Mouse (Mus musculus): ENCODE measurements around the gene Nbea.

Nbea gene

DNA sequence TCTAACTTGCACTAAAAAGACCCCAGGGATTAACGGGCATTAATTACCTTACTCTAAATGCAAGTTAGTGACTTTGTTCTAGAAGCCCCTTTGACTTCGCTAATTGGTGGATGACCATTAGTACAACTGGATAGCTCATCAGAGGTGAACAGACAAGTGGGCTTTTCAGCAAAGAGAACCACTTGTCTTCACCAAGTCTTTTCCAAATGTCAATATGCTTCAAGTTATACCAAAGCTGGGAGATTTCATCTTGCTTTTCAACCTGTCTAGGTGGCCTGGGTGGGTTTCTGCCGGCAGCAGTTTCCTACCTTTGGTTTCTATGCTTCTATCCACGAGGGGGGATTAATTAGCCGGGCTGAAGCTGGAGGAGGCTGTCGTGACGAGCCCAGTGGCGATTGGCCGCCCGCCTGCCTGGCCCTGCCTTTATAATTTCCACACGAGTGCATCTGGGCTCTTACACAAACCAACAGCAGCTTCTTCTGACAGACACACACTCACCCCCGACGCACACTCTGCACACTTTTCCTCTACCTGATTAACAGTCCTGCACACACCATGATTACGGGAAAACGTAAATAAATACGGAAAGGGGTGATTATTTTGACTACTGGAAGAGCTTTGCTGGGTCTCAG is 401.3 kb downstream of the Nbea start, which contains the start of gene Mab21l1:
Gene Mab21l1 (plus strand): TSS at position 455 of the 632 bp plus-strand sequence.
- no peak for DNase-seq

DNA sequence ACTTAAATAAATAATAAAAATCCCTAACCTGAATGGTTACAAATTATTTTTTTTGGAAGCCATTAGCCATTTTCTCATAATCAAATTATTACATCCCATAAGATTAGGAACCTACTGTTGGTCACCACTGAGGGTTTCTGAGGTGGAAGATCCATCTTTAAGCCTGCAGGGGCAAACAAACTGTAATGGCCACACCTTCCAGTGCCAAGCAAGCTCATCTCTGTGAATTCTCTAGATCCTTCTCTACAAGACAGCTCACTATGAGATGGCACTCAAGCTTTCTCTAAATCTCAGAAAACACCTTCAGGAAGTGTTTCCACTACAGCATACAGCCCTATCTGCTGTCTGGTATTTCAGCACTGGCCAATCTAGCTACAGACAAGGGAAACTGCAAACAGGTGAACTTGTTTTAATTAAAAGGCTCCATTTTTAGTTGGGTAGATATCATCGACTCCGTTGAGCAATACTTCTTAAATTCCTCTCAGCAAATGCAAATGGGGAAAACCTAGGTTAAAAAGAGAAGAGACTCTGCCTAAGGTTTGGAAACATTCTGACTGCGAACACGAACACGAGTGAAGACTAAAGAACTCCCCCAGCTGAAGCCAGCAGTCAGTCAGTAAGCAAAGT is 402.0 kb downstream of the Nbea start:
- no peak for DNase-seq

DNA sequence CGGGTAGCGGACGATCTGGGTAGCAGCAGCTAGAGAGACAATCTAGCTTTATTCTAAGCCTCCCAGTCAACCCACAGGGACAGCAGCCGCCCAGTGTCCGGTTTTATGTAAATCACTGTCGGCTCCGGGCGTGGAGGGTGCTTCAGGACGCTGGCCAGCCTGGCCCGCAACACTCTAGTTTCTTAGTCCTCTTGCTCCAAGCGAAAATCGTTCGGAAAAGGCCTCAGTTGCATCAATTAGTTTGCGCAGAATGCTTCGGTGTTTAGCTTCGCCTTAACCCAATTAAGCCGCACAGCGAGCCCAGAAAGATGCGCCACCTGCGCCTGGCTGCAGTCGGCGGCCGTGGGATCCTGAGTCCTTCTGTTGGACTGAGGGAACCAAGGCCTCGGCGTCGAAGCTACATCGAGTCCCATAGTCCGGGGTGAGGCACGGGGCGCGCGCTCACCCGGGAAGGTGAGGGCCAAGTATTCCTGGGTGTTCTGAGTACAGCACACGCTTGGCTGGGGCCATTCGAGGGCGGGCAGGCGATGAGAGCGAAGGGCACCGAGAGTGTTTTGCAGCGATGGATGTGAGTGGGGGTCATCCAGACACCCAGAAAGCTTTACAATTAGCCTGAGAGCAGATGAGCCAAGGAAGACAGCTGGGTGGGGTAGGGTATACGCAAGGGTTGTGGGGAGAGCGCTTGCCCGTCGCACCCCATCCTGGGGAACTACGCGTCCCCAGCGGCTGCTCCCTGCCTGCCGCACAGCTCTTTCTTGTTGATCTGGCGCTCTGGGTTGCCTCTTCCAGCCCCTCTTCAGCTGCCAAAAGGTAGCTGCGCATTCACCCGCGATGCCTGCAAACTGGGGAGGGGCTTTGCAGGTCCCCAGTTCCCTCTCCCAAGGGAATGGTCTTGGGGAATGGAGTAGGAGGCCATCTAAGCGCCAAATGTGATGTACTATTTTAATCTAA is 403.1 kb downstream of the Nbea start:
- no peak for DNase-seq

DNA sequence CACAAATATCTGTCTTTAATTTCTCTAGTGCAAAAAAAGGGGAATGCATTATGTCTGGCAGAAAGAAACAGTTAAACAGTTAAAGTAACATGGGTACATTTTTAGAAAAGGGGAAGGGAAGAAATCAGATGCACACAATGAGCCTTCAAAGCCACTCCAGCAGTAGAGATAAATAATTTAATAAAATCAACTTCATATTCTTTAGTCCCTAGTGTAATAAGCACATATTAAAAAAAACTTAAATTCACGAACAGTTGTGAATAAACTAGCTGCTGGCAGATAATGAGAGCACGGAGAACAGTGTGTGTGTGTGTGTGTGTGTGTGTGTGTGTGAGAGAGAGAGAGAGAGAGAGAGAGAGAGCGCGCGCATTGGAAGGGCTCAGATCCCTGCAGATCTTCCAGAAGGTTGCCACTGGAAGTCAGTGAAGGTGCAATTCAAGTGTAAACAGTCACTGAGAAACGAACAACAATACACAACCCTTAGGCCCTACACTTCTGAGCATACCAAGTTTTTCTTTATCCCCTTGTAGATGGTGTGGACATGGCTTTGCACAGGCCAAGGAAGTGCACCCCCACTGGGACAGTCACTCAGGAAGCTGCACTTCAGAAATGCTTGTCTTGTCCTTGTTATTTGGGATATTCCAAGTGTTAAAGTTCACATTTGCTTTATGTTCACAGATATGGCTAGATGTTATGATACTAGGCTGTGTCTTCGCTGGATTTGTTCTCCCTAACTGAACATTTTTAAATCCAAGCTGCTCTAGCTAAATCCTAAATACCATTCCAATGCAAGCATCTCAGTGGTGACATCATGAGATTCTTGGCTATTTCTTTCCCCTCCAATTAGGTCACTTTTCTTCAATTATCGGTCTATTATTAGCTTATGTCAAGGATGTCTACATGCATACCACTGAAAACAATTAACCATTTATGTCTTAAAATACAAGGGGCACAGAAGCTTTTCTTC is 404.5 kb downstream of the Nbea start:
- DNase-seq: no peak

DNA sequence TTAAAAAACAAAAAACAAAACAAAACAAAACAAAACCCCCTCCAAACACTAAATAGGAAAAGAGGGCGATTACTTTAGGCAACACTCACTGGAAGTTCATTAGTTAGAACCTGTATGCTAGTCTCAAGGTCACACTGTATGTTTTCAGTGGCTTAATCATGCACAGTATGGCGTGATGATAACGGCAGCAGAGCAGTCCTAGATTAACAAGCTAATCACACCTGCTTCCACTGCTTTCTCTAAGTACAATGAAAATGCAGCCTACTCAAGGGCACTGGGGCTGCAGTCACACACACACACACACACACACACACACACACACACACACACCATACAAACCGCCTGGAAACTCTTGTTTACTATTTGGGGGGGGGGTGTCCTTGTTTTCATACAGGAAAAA is 406.0 kb downstream of the Nbea start:
- DNase-seq: no peak

DNA sequence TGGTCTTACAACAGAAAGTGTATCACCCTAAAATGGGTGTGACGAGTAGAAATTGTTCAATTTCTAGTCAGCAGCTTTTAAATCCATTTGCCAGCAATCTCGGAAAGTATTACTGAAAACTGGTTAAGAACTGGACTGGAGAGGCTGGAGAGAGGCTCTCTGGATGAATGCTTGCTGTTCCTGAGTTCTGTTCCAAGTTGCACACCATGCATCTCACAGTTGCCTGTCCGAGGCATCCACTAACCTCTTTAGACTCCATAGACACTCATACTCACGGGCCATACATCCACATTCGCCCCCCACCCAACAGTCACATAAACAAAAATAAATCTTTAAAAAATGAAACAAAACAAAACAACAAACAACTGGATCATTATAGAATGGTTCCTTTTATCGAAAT is 407.7 kb downstream of the Nbea start:
- no peak for DNase-seq

DNA sequence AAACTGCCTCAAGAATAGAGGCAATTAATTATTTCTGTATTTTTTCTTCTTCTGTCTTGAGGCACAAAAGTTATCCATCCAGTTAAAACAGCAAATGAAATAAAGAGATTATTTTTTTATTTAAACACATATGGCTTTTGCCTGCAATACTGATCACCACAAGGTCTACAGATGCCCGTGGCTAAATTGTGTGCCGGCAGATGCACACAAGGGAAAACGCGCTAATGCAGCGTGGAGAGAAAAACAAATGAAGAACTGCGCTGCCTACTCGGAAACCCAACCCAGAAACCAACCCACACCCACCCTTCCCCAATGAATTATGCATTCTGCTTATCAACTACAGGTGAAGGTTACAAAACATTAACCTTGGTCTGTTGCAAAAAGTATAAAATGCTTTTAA is 408.3 kb downstream of the Nbea start:
- DNase-seq: no peak

DNA sequence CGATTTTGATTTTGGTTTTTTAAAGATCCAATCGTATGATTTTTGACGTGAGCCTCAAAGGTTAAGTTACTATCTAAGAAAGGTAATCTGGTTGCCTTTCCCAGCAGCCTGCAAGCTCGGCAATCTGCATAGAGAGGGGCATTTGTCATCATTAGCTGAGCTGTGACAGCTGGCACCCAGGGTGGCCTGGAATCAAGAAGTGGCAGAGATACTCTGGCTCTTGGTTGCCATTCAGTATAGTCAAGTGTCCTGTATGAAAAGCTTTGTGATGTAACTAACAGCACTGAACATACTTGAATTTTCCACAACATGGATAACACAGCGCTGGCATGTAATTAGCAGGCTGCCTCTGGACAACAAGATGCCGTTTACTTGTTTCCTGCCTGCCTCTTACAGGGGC is 409.3 kb downstream of the Nbea start:
- no peak for DNase-seq

DNA sequence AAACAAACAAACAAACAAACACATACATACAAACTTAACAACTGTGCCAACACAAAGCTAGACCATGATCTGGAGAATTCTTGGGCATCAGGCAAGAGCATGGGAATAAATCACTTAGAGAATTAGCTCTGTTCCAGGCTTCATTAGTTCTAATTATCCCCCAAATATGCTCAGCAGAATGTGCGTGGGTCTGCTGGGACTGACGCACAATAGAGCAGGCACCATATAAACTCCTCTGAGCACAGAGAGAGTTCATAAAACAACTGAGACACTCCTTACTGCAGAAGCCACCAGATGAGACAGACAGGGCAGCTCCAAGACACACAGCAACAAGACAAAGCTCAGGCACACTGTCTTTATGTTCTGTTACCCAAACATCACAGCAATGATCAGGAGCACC is 414.2 kb downstream of the Nbea start:
- no peak for DNase-seq

DNA sequence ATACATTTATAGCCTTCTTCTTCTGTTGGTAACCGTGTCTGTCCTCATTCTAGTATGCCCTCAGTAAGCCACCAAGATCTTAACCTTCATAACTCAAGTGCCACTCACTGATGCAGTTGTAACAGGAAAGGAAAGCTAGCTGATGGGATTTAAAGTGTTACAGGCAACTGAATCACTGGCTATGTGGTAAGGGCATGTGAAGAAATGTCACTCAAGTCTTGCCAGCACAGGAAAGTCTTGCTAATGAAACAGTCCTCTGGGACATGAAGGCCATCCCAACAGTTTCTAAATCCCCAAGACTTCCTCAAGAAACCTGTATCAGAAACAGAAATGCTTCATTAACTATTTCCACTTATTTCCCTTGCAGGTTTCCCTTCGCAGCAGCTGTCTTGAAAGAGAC is 414.8 kb downstream of the Nbea start:
- no peak for DNase-seq

DNA sequence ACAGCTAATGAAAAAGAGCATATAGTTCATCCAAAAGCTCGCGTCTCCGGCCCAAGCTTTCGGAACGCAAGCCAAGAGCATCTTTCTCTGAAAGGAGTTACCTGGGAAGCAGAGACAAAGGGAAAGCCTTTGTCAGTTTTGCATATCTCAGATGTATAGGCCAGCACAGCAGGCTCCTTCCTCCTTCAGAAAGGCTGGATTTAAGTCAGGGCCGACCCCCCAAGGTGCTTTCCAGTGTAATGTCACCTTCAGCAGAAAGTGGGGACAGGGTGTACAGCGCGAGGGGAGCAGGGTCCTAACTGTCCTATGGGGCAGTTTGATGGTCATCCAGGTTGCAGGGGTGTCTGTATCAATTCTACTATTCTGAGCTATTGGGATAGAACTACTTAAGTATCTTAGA is 419.9 kb downstream of the Nbea start:
- no peak for DNase-seq

DNA sequence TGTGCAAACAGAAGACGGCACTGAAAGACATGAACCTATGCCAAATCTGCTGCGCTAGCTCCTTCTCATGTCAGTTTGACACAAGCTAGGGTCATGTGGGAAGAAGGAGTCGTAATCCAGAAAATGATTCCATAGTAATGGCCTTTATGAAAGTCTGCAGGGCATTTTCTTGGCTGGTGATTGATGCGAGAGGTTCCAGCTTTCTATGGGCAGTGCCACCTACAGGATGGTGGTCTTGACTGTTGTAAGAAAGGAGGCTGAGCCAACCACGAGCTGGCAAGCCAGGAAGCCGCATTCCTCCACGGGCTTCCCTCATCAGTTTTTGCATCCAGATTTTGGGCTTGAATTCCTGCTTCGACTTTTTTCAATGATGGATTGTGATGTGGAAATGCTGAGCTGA is 425.2 kb downstream of the Nbea start:
- peak; percentile 13 for DNase-seq

DNA sequence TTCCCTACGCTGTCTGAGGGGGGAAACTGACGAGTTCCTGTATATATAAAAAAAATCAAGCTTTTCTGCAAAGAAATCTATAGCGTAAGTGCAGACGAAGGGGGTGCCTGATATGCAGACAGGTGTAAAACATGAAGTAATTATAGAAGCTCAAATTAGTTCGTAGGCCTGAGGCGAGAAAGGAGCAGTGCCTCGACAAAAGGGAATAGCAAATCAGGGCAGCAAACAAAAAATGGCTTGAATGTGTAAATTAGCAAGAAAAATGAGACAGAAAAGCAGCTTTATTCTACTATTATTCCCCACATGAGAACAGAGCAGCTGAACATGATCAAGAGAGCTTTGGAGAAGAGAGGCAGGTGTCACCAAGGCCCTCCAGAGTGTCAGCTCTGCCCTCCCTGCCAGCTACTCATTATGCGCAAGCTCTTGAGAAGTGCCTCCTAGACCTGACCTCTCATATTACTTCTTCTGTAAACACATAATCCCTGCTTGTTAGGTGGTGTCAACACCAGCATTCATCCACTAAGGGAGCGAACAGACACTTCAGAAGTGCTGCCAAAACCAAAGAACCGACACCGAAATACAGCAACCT is 426.8 kb downstream of the Nbea start:
- DNase-seq: no peak

DNA sequence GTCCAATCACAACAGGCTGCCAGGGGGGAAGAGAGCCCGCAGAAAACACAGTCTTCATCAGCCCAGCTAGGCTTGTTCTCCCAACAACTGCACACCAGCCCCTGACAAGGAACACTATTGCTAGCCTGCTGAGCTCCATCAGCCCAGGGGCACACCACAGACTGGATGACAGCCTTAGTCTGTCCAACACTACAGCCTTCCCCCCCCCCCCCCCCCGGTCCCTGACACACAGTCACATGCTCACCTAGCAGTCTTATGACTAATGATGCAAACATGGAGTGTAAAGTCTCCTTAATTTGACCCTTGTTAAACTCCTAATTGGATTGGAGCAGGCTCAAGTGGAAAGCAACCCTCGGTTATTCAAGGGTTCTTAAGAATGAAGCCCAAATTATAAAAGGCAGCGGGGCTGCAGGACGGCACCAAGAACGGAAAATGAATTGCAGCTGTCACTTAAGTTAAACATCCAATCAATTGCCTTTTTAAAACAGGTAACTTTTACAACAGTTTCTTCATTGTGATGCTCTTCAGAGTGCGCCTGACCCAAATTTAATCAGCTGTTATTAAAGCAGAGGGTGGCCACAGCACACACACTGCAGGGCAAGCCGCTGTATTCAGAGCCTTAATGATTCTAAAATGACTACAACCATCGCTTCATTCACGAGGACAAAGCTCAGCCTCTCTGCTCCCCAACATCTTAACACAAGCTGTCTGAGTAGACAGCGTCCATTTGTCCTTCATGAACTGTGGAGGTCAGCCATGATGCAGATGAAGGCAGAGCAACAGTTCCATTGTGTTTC is 427.5 kb downstream of the Nbea start:
- DNase-seq: no peak

DNA sequence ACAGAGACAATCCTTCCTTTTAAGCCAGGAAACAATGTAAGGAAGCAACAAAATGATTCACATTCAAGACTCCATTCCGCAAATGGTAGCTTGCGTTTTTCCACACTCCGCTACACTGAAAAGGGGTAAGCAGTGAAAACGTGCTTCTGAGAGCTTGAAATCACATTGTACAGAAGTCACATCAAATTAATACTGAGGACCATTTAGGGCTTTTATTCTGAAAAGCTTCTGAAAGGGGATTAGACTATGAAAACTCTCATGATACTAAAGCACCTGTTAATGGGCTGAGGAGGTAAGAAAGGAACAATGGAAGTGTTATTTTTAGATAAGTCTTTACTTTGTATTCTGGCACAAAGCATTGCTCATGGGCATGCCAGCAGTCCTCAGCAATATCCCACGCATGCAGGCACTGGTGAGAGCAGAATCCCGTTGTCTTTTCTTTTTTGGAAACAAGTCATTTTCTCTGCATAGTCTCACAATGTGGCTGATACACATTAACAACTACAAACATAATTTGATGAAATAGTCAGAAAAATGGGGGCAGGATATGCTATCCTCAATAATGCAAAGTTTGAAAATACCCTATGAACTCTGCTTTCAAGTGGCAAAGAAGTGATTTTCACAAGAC is 428.4 kb downstream of the Nbea start:
- DNase-seq: no peak

DNA sequence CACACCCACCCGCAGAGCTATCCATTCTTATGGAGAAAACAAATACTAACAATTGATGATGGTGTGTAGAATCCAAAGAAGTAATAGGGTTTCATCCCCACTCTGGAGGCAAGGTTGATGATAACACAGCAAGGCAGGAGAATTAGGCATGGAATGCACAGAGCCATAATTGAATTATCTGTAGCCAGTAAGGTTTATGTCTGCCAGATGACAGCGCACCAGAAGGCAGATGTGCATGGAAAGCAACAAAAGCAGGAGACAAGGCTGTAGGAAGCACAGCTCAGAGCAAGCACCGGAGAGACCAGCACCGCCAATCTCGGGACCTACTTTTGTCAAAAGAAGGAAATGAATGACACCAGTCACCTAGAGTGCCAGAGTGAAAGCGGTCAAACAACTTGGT is 429.6 kb downstream of the Nbea start:
- DNase-seq: no peak

DNA sequence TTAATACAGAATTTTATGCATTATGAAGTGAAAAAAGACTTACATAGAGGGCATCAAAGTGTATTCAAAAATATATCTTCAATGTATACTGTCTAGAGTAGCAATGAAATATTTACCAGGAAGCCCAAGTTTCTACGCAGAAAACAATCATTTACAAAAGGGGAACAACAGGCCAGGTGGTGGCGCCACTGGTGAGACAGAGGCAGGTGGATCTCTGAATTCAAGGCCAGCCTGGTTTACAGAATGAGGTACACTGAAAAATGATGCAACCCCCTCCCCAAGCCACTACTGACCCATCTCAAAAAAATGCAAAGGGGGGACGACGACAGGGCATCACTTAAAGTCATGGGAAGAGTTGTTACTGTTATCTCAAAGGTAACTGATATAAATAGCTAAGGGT is 430.9 kb downstream of the Nbea start:
- no peak for DNase-seq

DNA sequence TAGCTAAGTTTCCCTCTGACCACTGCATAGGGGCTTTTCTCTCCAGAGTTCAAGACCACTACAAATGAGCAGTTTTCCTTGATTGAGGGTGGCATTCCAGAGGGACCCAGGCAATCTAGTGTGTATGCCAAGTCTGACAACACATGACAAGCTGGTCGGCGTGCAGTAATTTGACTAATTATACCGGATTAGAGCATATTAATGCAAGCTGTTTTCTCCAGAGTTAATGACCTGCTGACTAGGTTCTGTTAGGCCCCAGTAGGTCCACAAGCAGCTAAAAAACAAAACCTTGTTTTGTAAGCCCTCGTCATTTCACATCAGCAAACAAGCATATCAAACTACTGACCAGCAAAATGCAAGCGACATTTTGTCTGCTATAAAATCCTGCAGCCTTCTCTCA is 432.1 kb downstream of the Nbea start:
- DNase-seq: no peak

DNA sequence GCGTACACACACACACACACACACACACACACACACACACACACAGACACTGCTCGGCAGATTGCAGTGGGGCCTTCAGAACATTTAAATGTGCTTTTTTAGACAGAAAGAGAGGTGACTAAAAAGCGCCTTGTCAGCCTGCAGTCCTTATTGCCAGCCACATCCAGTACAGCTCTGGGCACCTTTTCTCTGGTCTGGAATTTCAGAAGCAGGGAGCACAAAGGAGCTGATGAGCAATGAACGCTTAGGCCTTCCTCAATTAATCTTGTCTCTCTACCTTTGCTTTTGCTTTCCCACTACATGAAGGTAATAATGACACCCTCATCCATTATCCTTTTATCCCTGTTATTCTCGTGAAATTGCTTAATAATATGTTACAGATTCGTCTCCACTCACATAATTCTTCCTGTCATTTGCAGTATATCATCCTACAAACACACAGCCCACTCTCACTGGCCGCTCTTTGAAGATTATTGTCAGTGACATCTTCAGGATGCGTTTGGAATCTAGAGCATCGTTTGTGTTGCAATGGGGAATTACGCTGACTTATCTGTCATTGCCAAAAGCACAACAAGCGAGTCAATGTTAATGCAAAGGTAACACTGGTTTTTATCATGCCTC is 432.9 kb downstream of the Nbea start:
- DNase-seq: no peak

DNA sequence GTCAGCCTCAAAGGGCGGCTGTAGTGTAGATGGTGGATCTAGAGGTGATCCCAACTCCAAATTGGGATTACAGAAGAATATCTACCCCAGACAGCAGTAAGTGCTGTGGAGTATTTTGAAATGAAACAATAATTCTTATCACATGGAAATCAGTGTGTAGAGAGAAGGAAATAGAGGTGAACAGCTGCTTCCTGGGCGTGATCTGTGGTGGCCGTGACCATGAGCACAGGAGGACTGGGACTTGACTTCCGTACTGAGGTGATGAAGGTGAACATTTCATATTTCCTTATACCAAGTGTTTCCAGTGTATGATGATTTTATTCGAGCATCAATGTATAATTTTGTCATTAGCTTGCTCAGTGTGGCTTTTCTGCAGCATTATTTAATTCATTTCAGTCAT is 439.6 kb downstream of the Nbea start:
- peak; percentile 36 for DNase-seq

DNA sequence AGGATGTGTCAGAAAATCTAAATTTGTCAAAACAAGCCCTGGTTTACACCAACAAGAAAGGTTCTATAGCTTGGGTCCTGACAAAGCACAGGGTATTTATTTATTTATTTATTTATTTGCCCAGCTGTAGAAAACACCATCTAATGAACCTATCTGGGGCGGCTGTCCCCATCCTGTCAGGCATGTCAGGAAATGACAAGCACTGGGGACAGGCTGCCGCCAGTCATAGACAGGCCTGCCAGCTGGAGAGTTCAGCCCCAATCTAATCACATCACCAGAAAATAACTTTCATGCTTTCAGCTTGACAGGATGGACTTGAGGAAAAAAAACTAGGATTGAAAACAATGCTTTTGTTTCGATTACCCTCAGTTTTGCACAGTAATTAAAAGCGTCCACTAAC is 440.8 kb downstream of the Nbea start:
- DNase-seq: no peak

Measured in thymus, postnatal 14 days (tissue).